Mouse (Mus musculus) CH12.LX (cell line): Measurements from ENCODE around the gene Tnfsf18. TPM values are rescaled to one million over a fixed set of nuclear protein-coding genes. Genes with fewer than 3 reads are reported as not detected.

Experiments
- DNase-seq: peaks from one replicate; pipeline ENCODE4 v3.0.0-alpha.2; 2013; ENCODE audit errors: extremely low read depth
- H3K27ac ChIP-seq: 2 replicates; pipeline ENCODE4 v1.5.1; 2012; ENCODE audit warnings: low read depth, mild to moderate bottlenecking, control low read depth, moderate library complexity; ENCODE audit not compliant: insufficient read depth
- H3K27me3 ChIP-seq: replicated peaks from 2 replicates; pipeline ENCODE3; 2012; ENCODE audit warnings: inconsistent platforms
- H3K36me3 ChIP-seq, 2 experiments: replicated peaks in 1 of 2; 2 replicates each; pipeline versions ENCODE3 to v1.6.1; 2012; ENCODE audit warnings: inconsistent platforms in 1 of 2, low read length in 1 of 2, mild to moderate bottlenecking in 1 of 2, mixed read lengths in 1 of 2, moderate library complexity in 1 of 2; ENCODE audit not compliant: control insufficient read depth in 1 of 2, insufficient read depth in 1 of 2
- H3K4me1 ChIP-seq, 2 experiments: 2 replicates each; pipeline ENCODE4 v1.6.1; 2012; ENCODE audit warnings: inconsistent platforms in 1 of 2, moderate library complexity in 1 of 2; ENCODE audit not compliant: insufficient read depth in 2 of 2, control insufficient read depth in 1 of 2
- H3K4me2 ChIP-seq: 2 replicates; pipeline ENCODE4 v1.6.1; 2012; ENCODE audit warnings: low read depth, mild to moderate bottlenecking, control low read depth; ENCODE audit not compliant: poor library complexity, insufficient read depth, severe bottlenecking
- H3K4me3 ChIP-seq, 3 experiments: fragments of 150-350 bp in 1 of 3; sonication (generic) in 1 of 3; replicated peaks in 1 of 3; 2 replicates each; pipeline versions ENCODE3 to v1.5.1; 2011 to 2012; ENCODE audit warnings: low read depth in 2 of 3, low read length in 2 of 3, mild to moderate bottlenecking in 2 of 3, moderate library complexity in 2 of 3, control low read depth in 1 of 3, improper control_type of control experiment in 1 of 3, inconsistent platforms in 1 of 3, mixed read lengths in 1 of 3; ENCODE audit not compliant: poor library complexity in 1 of 3
- H3K79me2 ChIP-seq: replicated peaks from 2 replicates; pipeline ENCODE4 v1.6.1; 2012; ENCODE audit warnings: mild to moderate bottlenecking, moderate library complexity; ENCODE audit not compliant: control insufficient read depth, poor library complexity, insufficient read depth, severe bottlenecking; ENCODE audit errors: extremely low read depth
- H3K9ac ChIP-seq: 2 replicates; pipeline ENCODE4 v1.6.1; 2012; ENCODE audit warnings: low read depth, mild to moderate bottlenecking, control low read depth, moderate library complexity; ENCODE audit not compliant: insufficient read depth
- H3K9me3 ChIP-seq: replicated peaks from 2 replicates; pipeline ENCODE3; 2012; ENCODE audit warnings: low read length, inconsistent platforms, mixed read lengths
- CHD1 ChIP-seq: IDR thresholded peaks from 2 replicates; pipeline ENCODE4 v1.6.1; 2012; ENCODE audit warnings: low read depth, low read length, improper control_type of control experiment, inconsistent platforms
- CHD2 ChIP-seq: IDR thresholded peaks from 2 replicates; pipeline ENCODE4 v1.6.1; 2011; ENCODE audit warnings: low read length, improper control_type of control experiment
- CTCF ChIP-seq, 2 experiments: IDR thresholded peaks in 1 of 2; conservative IDR thresholded peaks in 1 of 2; 2 replicates each; pipeline ENCODE4 v1.5.1; 2011 to 2012; ENCODE audit warnings: low read depth in 2 of 2, low read length in 2 of 2, improper control_type of control experiment in 1 of 2, inconsistent platforms in 1 of 2, mild to moderate bottlenecking in 1 of 2, moderate library complexity in 1 of 2
- EP300 ChIP-seq: IDR thresholded peaks from 2 replicates; pipeline ENCODE4 v1.6.1; 2011; ENCODE audit warnings: low read length, improper control_type of control experiment
- ETS1 ChIP-seq: conservative IDR thresholded peaks from 2 replicates; pipeline ENCODE4 v1.6.1; 2012; ENCODE audit warnings: low read depth, mild to moderate bottlenecking, inconsistent platforms, low read length, improper control_type of control experiment, moderate library complexity
- HCFC1 ChIP-seq: IDR thresholded peaks from 2 replicates; pipeline ENCODE4 v1.6.1; 2012; ENCODE audit warnings: low read depth, mild to moderate bottlenecking, inconsistent platforms, low read length, improper control_type of control experiment
- IRF4 ChIP-seq: IDR thresholded peaks from 2 replicates; pipeline ENCODE4 v1.6.1; 2014; ENCODE audit warnings: low read depth, mild to moderate bottlenecking, inconsistent platforms, low read length, improper control_type of control experiment
- JUN ChIP-seq: IDR thresholded peaks from 2 replicates; pipeline ENCODE4 v1.6.1; 2011; ENCODE audit warnings: low read depth, mild to moderate bottlenecking, low read length, improper control_type of control experiment, moderate library complexity; ENCODE audit not compliant: insufficient read depth
- MAFK ChIP-seq: IDR thresholded peaks from 2 replicates; pipeline ENCODE4 v1.6.1; 2011; ENCODE audit warnings: low read length, improper control_type of control experiment; ENCODE audit not compliant: insufficient replicate concordance
- MAZ ChIP-seq: IDR thresholded peaks from 2 replicates; pipeline ENCODE4 v1.6.1; 2012; ENCODE audit warnings: low read depth, mild to moderate bottlenecking, inconsistent platforms, low read length, improper control_type of control experiment, moderate library complexity
- NELFE ChIP-seq: IDR thresholded peaks from 2 replicates; pipeline ENCODE4 v1.6.1; 2011; ENCODE audit warnings: low read depth, low read length, improper control_type of control experiment
- NRF1 ChIP-seq: IDR thresholded peaks from 2 replicates; pipeline ENCODE4 v1.6.1; 2014; ENCODE audit warnings: low read depth, mild to moderate bottlenecking, inconsistent platforms, low read length, improper control_type of control experiment, moderate library complexity
- POLR2A ChIP-seq: IDR thresholded peaks from 2 replicates; pipeline ENCODE4 v1.6.1; 2011; ENCODE audit warnings: low read depth, mild to moderate bottlenecking, improper control_type of control experiment, low read length
- RCOR1 ChIP-seq: conservative IDR thresholded peaks from 2 replicates; pipeline ENCODE4 v1.6.1; 2012; ENCODE audit warnings: low read depth, mild to moderate bottlenecking, inconsistent platforms, low read length, improper control_type of control experiment
- SMC3 ChIP-seq: IDR thresholded peaks from 2 replicates; pipeline ENCODE4 v1.6.1; 2011; ENCODE audit warnings: low read depth, low read length, improper control_type of control experiment
- TBP ChIP-seq: conservative IDR thresholded peaks from 2 replicates; pipeline ENCODE4 v1.6.1; 2011; ENCODE audit warnings: low read depth, low read length, improper control_type of control experiment
- TCF12 ChIP-seq: IDR thresholded peaks from 2 replicates; pipeline ENCODE4 v1.6.1; 2014; ENCODE audit warnings: low read depth, mild to moderate bottlenecking, inconsistent platforms, low read length, improper control_type of control experiment
- ZKSCAN1 ChIP-seq: IDR thresholded peaks from 2 replicates; pipeline ENCODE4 v1.6.1; 2012; ENCODE audit warnings: low read depth, inconsistent platforms, low read length, improper control_type of control experiment, borderline replicate concordance
- dilution Hi-C: fragments of 300-500 bp; cut with MboI; formaldehyde crosslinking; loops from 2 replicates; pipeline ENCODE4 v1.14.3; 2020; ENCODE audit warnings: low sequenced_read_pairs; ENCODE audit not compliant: extremely low pct_unique_long_range_greater_than_20kb, extremely low pct_ligation_motif_present
- in situ Hi-C: fragments of 300-500 bp; cut with MboI; formaldehyde crosslinking; loops from 3 replicates; pipeline ENCODE4 v1.14.3; 2019; ENCODE audit warnings: low sequenced_read_pairs, low pct_ligation_motif_present, low pct_unique_long_range_greater_than_20kb, mixed read lengths
- polyA plus RNA-seq: library from polyadenylated mRNA; unstranded; fragments of >175 nt; gene quantifications from 2 replicates; pipeline ENCODE4 v1.2.1, GENCODE M21; 2012; ENCODE audit warnings: low read depth; ENCODE audit not compliant: insufficient read length
- total RNA-seq, 2 experiments: library from RNA; depleted of rRNA; stranded (reverse); fragments of 300-350 nt in 1 of 2; fragments of >200 nt in 1 of 2; gene quantifications; 2 replicates each; pipeline ENCODE4 v1.2.3; 2012 to 2014

The Tnfsf18 gene
- total and polyA plus RNA-seq, 3 experiments, result 0.42 to 0.89 (median 0.78) TPM

DNA sequence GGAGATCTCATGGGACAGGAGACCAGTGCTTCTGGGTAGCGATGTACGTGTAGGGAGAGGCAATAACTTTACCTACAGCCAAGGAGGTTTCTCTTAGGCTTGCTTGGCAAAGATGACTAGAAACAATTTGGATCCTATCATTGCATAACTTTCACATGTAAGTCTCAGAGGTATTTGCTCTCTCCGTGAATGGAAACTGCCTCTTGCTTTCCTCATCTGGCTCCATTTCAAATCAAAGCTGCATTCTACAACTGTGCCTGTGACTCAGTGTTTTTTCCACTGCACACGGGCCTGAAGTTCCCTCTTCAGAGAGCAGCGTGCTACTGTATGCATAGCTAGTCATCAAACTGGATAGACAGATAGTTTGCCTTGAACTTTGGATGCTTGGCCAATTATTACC, 7.4 kb upstream of the Tnfsf18 start (continued):
- TF ChIP-seq CTCF (conservative IDR thresholded peaks at IDR 0.05 in 1 of 2, IDR thresholded peaks at IDR 0.05 in 1 of 2; ENCODE audit: low read depth in 2 of 2, low read length in 2 of 2) (no peak), EP300 (peak; percentile 64), RCOR1 (no peak)

DNA sequence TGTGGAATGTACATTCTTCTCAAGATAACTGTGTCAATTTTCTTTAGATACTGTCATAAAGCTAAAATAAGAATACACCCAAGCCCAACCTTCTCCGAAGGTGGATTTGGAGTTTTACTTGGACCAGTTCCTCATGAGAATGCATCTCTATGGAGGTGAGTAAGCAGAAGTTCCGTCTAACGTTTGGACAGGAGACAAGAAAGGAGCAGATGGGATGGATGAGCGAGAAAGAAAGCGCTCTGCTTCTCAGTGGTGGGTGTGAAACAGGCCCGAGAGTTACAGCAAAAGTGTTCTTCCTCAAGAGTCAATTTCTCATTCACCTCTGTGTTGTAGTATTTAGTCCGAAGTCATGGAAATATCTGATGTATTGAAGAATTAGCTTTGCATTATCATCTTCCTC, 2.7 kb upstream of the Tnfsf18 start:
- Histone ChIP-seq H3K4me3 (no peak overlapping the region), H3K79me2 (no peaks in the 10 kb centered on the region), H3K9ac (no peak overlapping the region), H3K4me2 (peak overlapping the region; percentile 24; the same call in 1 of the 2 replicates), H3K27ac (no peak overlapping the region), H3K9me3 (no peaks in the 10 kb centered on the region), H3K4me1 (peaks cover 7 to 20% of the 10 kb centered on the region in 2 experiments; a peak in 3 of 4 replicates), H3K27me3 (no peaks in the 10 kb centered on the region), H3K36me3 (no peaks in the 10 kb centered on the region)
- DNase-seq, result no peak
- dilution Hi-C loops, result no loop called here
- in situ Hi-C loops, result no loop called here
- 0 out of 2 replicates have a peak, but pooled peaks have one; percentile 29 for TF ChIP-seq IRF4
- peak; percentile 32 for TF ChIP-seq EP300
- peak; percentile 40; the same call in 1 of the 2 replicates for TF ChIP-seq MAFK
- TF ChIP-seq CHD1, result no peak

DNA sequence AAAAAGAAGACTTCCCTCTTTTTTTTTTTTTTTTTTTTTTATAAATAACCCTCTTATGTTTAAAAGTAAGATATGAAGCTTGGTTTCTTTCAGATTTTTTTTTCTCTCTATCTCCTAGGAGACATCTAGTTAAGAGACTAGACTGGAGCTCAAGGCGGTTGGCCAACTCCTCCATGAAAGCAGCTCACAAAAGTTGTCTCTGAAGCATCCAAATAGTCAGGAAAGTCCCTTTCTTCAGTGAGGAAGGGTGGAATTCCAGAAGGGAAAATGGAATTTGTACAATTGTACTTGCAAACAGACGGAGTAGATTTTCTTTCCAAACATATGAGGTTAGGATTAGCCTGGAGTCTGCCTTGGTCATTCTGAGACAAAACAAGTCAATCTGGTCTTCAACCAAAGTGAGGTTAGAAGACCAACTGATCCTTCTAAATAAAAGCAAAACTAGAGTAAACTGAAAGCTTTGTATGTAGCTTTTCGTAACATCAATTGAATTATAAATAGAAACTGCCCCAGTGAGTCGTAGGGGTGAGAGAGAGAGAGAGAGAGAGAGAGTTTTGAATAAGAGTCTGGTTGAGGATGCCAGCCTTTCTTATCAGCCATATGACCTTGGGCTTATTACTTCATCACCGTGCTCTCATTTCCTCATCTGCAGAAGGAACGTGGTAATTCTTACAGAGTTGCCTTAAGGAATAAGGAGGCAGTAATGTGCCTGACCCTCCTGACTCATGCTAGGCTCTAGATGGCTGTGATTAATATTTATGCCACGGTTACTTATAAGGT, 2.6 kb downstream of the Tnfsf18 start:
- no peak overlapping the region for H3K4me2 ChIP-seq
- H3K4me1 ChIP-seq, result peaks cover 2 to 36% of the 10 kb centered on the region in 2 experiments

More for the DNA sequence above, 2.6 kb downstream of the Tnfsf18 start:
- H3K4me3 ChIP-seq, result no peak overlapping the region
- H3K9ac ChIP-seq, result no peak overlapping the region
- H3K27me3 ChIP-seq, result no peaks in the 10 kb centered on the region
- in situ Hi-C loops, result no loop called here
- H3K9me3 ChIP-seq, result no peaks in the 10 kb centered on the region
- no peak for DNase-seq
- no peaks in the 10 kb centered on the region for H3K79me2 ChIP-seq
- TF ChIP-seq NELFE (no peak), POLR2A (no peak), HCFC1 (no peak), CHD2 (no peak), TCF12 (no peak), TBP (no peak), CTCF (conservative IDR thresholded peaks at IDR 0.05 in 1 of 2, IDR thresholded peaks at IDR 0.05 in 1 of 2; ENCODE audit: low read depth in 2 of 2, low read length in 2 of 2) (no peak), NRF1 (no peak), ETS1 (no peak), SMC3 (no peak), ZKSCAN1 (no peak), JUN (no peak), MAZ (no peak)
- H3K27ac ChIP-seq, result no peak overlapping the region
- H3K36me3 ChIP-seq, result no peaks in the 10 kb centered on the region
- dilution Hi-C loops, result no loop called here
